Mouse (Mus musculus) MEL (cell line): ENCODE data around the gene Ttc34. TPM values are rescaled to one million over a fixed set of nuclear protein-coding genes. Genes with fewer than 3 reads are reported as not detected.

ENCODE experiments used
- DNase-seq: peaks from one replicate; pipeline ENCODE4 v3.0.0; 2011; ENCODE audit warnings: low read depth, low spot score
- H3K27ac ChIP-seq: 2 replicates; pipeline ENCODE4 v1.5.1; 2012; ENCODE audit warnings: low read depth, mild to moderate bottlenecking, control low read depth, low read length, moderate library complexity; ENCODE audit not compliant: control insufficient read depth
- H3K27me3 ChIP-seq, 2 experiments: fragments of 150-350 bp in 1 of 2; sonication (generic) in 1 of 2; 2 replicates each; pipeline ENCODE4 v1.6.1; 2012; ENCODE audit warnings: low read length in 2 of 2, mild to moderate bottlenecking in 2 of 2, improper control_type of control experiment in 1 of 2, moderate library complexity in 1 of 2; ENCODE audit not compliant: insufficient read depth in 2 of 2, control insufficient read depth in 1 of 2
- H3K36me3 ChIP-seq, 2 experiments: 2 replicates each; pipeline ENCODE4 v1.6.1; 2012 to 2014; ENCODE audit warnings: low read length in 2 of 2, improper control_type of control experiment in 1 of 2, inconsistent platforms in 1 of 2, mild to moderate bottlenecking in 1 of 2; ENCODE audit not compliant: insufficient read depth in 2 of 2, control insufficient read depth in 1 of 2
- H3K4me1 ChIP-seq, 2 experiments: fragments of 150-350 bp in 1 of 2; sonication (generic) in 1 of 2; 2 replicates each; pipeline ENCODE4 v1.6.1; 2012; ENCODE audit warnings: low read length in 2 of 2, improper control_type of control experiment in 1 of 2, mild to moderate bottlenecking in 1 of 2; ENCODE audit not compliant: insufficient read depth in 2 of 2, control insufficient read depth in 1 of 2
- H3K4me3 ChIP-seq, 2 experiments: fragments of 150-350 bp in 1 of 2; sonication (generic) in 1 of 2; 2 replicates each; pipeline ENCODE4 v1.5.1; 2012; ENCODE audit warnings: low read depth in 2 of 2, low read length in 2 of 2, mild to moderate bottlenecking in 2 of 2, moderate library complexity in 2 of 2, control low read depth in 1 of 2, improper control_type of control experiment in 1 of 2; ENCODE audit not compliant: control insufficient read depth in 1 of 2, insufficient read depth in 1 of 2
- H3K79me2 ChIP-seq: 2 replicates; pipeline ENCODE4 v1.6.1; 2012; ENCODE audit warnings: mild to moderate bottlenecking, low read length, moderate library complexity; ENCODE audit not compliant: control insufficient read depth, poor library complexity, insufficient read depth
- H3K9ac ChIP-seq: 2 replicates; pipeline ENCODE4 v1.6.1; 2012; ENCODE audit warnings: low read depth, mild to moderate bottlenecking, control low read depth, low read length, moderate library complexity; ENCODE audit not compliant: control insufficient read depth, poor library complexity, severe bottlenecking
- H3K9me3 ChIP-seq: fragments of 150-350 bp; sonication (generic); replicated peaks from 2 replicates; pipeline ENCODE4 v1.6.1; 2012; ENCODE audit warnings: mild to moderate bottlenecking, low read length, improper control_type of control experiment, moderate library complexity; ENCODE audit not compliant: insufficient read depth
- BHLHE40 ChIP-seq: IDR thresholded peaks from 2 replicates; pipeline ENCODE4 v1.6.1; 2012; ENCODE audit warnings: low read depth, mild to moderate bottlenecking, inconsistent platforms, low read length, improper control_type of control experiment, borderline replicate concordance
- CHD1 ChIP-seq: IDR thresholded peaks from 2 replicates; pipeline ENCODE4 v1.6.1; 2012; ENCODE audit warnings: low read depth, mild to moderate bottlenecking, inconsistent platforms, low read length, improper control_type of control experiment
- CHD2 ChIP-seq: IDR thresholded peaks from 2 replicates; pipeline ENCODE4 v1.6.1; 2011; ENCODE audit warnings: low read length, improper control_type of control experiment
- CTCF ChIP-seq, 3 experiments: IDR thresholded peaks in 2 of 3; conservative IDR thresholded peaks in 1 of 3; 2 replicates each; pipeline ENCODE4 v1.5.1; 2011 to 2012; ENCODE audit warnings: low read length in 3 of 3, low read depth in 2 of 3, mild to moderate bottlenecking in 2 of 3, improper control_type of control experiment in 1 of 3, inconsistent platforms in 1 of 3, mixed read lengths in 1 of 3, moderate library complexity in 1 of 3; ENCODE audit not compliant: control insufficient read depth in 1 of 3, insufficient read depth in 1 of 3, poor library complexity in 1 of 3, severe bottlenecking in 1 of 3
- ELF1 ChIP-seq: IDR thresholded peaks from 2 replicates; pipeline ENCODE4 v1.6.1; 2014; ENCODE audit warnings: low read depth, mild to moderate bottlenecking, inconsistent platforms, low read length, improper control_type of control experiment, moderate library complexity
- ETS1 ChIP-seq: IDR thresholded peaks from 2 replicates; pipeline ENCODE4 v1.6.1; 2012; ENCODE audit warnings: low read depth, mild to moderate bottlenecking, inconsistent platforms, low read length, improper control_type of control experiment, moderate library complexity
- GABPA ChIP-seq: IDR thresholded peaks from 2 replicates; pipeline ENCODE4 v1.6.1; 2012; ENCODE audit warnings: low read depth, mild to moderate bottlenecking, inconsistent platforms, low read length, improper control_type of control experiment, moderate library complexity
- GATA1 ChIP-seq: IDR thresholded peaks from 2 replicates; pipeline ENCODE4 v1.6.1; 2011; ENCODE audit warnings: low read depth, low read length, improper control_type of control experiment
- KAT2A ChIP-seq: conservative IDR thresholded peaks from 2 replicates; pipeline ENCODE4 v1.6.1; 2012; ENCODE audit warnings: low read depth, low read length, improper control_type of control experiment, inconsistent platforms
- MAX ChIP-seq: IDR thresholded peaks from 2 replicates; pipeline ENCODE4 v1.6.1; 2011; ENCODE audit warnings: low read length, improper control_type of control experiment
- MAZ ChIP-seq: IDR thresholded peaks from 2 replicates; pipeline ENCODE4 v1.6.1; 2012; ENCODE audit warnings: low read depth, mild to moderate bottlenecking, inconsistent platforms, low read length, improper control_type of control experiment
- NELFE ChIP-seq: IDR thresholded peaks from 2 replicates; pipeline ENCODE4 v1.6.1; 2011; ENCODE audit warnings: low read depth, low read length, improper control_type of control experiment
- POLR2AphosphoS5 ChIP-seq: IDR thresholded peaks from 2 replicates; pipeline ENCODE4 v1.6.1; 2012; ENCODE audit warnings: low read depth, borderline replicate concordance, mild to moderate bottlenecking, inconsistent platforms, low read length, moderate library complexity, mixed read lengths
- RAD21 ChIP-seq: IDR thresholded peaks from 2 replicates; pipeline ENCODE4 v1.6.1; 2011; ENCODE audit warnings: mild to moderate bottlenecking, low read depth, low read length, improper control_type of control experiment
- RCOR1 ChIP-seq: IDR thresholded peaks from 2 replicates; pipeline ENCODE4 v1.6.1; 2012; ENCODE audit warnings: low read depth, mild to moderate bottlenecking, inconsistent platforms, low read length, improper control_type of control experiment
- SIN3A ChIP-seq: IDR thresholded peaks from 2 replicates; pipeline ENCODE4 v1.6.1; 2012; ENCODE audit warnings: low read length, improper control_type of control experiment, inconsistent platforms
- TCF12 ChIP-seq: IDR thresholded peaks from 2 replicates; pipeline ENCODE4 v1.6.1; 2014; ENCODE audit warnings: low read depth, mild to moderate bottlenecking, inconsistent platforms, low read length, improper control_type of control experiment, moderate library complexity
- USF1 ChIP-seq: IDR thresholded peaks from 2 replicates; pipeline ENCODE4 v1.6.1; 2014; ENCODE audit warnings: low read depth, mild to moderate bottlenecking, inconsistent platforms, low read length, improper control_type of control experiment, moderate library complexity
- USF2 ChIP-seq, 2 experiments: IDR thresholded peaks; 2 replicates each; pipeline ENCODE4 v1.6.1; 2011 to 2012; ENCODE audit warnings: improper control_type of control experiment in 2 of 2, low read length in 2 of 2, borderline replicate concordance in 1 of 2, inconsistent platforms in 1 of 2, low read depth in 1 of 2, mild to moderate bottlenecking in 1 of 2; ENCODE audit not compliant: insufficient read depth in 1 of 2
- ZC3H11A ChIP-seq: IDR thresholded peaks from 2 replicates; pipeline ENCODE4 v1.6.1; 2012; ENCODE audit warnings: low read depth, mild to moderate bottlenecking, inconsistent platforms, low read length, improper control_type of control experiment
- ZKSCAN1 ChIP-seq: IDR thresholded peaks from 2 replicates; pipeline ENCODE4 v1.6.1; 2012; ENCODE audit warnings: low read depth, mild to moderate bottlenecking, inconsistent platforms, low read length, improper control_type of control experiment, moderate library complexity
- ZNF384 ChIP-seq: IDR thresholded peaks from 2 replicates; pipeline ENCODE4 v1.6.1; 2012; ENCODE audit warnings: low read depth, mild to moderate bottlenecking, inconsistent platforms, low read length, improper control_type of control experiment
- polyA plus RNA-seq, 2 experiments: library from polyadenylated mRNA; stranded (reverse) in 1 of 2; unstranded in 1 of 2; fragments of >175 nt in 1 of 2; fragments of >200 nt in 1 of 2; gene quantifications; 2 replicates each; pipeline versions ENCODE4 v1.2.1 to v1.2.4; 2012; ENCODE audit warnings: low replicate concordance in 2 of 2, low read depth in 1 of 2; ENCODE audit not compliant: insufficient read length in 2 of 2, insufficient read depth in 1 of 2, missing spikeins in 1 of 2
- total RNA-seq: library from RNA; depleted of rRNA; stranded (reverse); fragments of 300-350 nt; gene quantifications from 2 replicates; pipeline ENCODE4 v1.2.3, GENCODE M21; 2012

Gene Ttc34
- total and polyA plus RNA-seq, 3 experiments: not detected

GRCm38 (mm10) chr4:154869440-154869839, 32.2 kb downstream of the Ttc34 start, which contains the start of gene Mmel1:
Gene Mmel1 (plus strand): TSS chr4:154869585.
- H3K79me2 ChIP-seq: no peaks in the 10 kb centered on the region
- H3K4me3 ChIP-seq: no peak within 1 kb of the TSS
- no peak for DNase-seq
- H3K36me3 ChIP-seq: no peaks in the 10 kb centered on the region
- no peaks in the 10 kb centered on the region for H3K27me3 ChIP-seq
- no peak within 1 kb of the TSS for H3K27ac ChIP-seq
- H3K9ac ChIP-seq: no peak within 1 kb of the TSS
- H3K4me1 ChIP-seq: no peaks in the 10 kb centered on the region
- no peaks in the 10 kb centered on the region for H3K9me3 ChIP-seq
- TF ChIP-seq SIN3A (no peak), TCF12 (no peak), POLR2AphosphoS5 (no peak), CHD2 (no peak), USF2 (IDR thresholded peaks at IDR 0.05; ENCODE audit: borderline replicate concordance in 1 of 2, insufficient read depth in 1 of 2, low read depth in 1 of 2, low read length in 2 of 2) (no peak), ZC3H11A (no peak), CHD1 (no peak), BHLHE40 (no peak), KAT2A (no peak), RCOR1 (no peak), CTCF (IDR thresholded peaks at IDR 0.05 in 2 of 3, conservative IDR thresholded peaks at IDR 0.05 in 1 of 3; ENCODE audit: control insufficient read depth in 1 of 3, insufficient read depth in 1 of 3, low read depth in 2 of 3, low read length in 3 of 3, poor library complexity in 1 of 3, severe bottlenecking in 1 of 3) (no peak), ELF1 (no peak), ETS1 (no peak), GABPA (no peak), MAX (no peak)
- TF ChIP-seq, all 39 proteins: peak for 0

DNA sequence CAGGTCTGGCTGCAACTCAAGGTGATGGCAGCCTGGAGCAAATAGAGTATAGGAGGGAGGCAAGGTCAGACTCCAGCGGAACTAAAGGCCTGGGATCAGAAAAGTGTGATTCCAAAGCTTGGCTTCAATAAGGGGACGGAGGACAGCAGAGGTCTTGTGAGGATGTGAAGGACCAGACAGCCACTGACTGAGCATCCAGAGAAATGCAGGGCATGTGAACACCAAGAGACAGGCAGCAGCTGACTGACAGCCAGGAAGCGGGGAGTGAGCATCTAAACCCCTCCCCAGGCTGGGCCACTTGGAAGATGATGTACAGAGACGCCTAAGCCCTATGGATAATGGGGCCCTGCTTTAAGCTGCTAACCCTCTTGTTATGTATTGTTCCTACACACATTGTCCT, 33.5 kb downstream of the Ttc34 start:
- Histone ChIP-seq H3K27me3 (no peaks in the 10 kb centered on the region), H3K36me3 (no peaks in the 10 kb centered on the region)

More for the DNA sequence above, 33.5 kb downstream of the Ttc34 start:
- Histone ChIP-seq H3K27ac (no peak overlapping the region), H3K4me1 (no peaks in the 10 kb centered on the region), H3K9ac (no peak overlapping the region), H3K79me2 (no peaks in the 10 kb centered on the region), H3K4me3 (no peak overlapping the region), H3K9me3 (no peaks in the 10 kb centered on the region)
- DNase-seq: no peak
- no peak for TF ChIP-seq USF1
- TF ChIP-seq MAZ: no peak
- TF ChIP-seq NELFE: no peak
- TF ChIP-seq RAD21: no peak
- no peak for TF ChIP-seq GATA1
- no peak for TF ChIP-seq ZNF384
- TF ChIP-seq BHLHE40: no peak
- no peak for TF ChIP-seq ELF1
- no peak for TF ChIP-seq CHD1
- no peak for TF ChIP-seq GABPA
- TF ChIP-seq ZKSCAN1: no peak
